Mouse (Mus musculus) heart, embryonic 10.5 days (tissue): Measurements from ENCODE around the gene Pask. TPM values are rescaled to one million over a fixed set of nuclear protein-coding genes. Genes with fewer than 3 reads are reported as not detected.
"Not testable (repeated sequence)": the region's sequence is repeated elsewhere in the genome, so short reads cannot be mapped to it uniquely, and the experiment has no call there.

Experiments used
- DNase-seq: peaks from one replicate; pipeline ENCODE4 v3.0.0-alpha.2; 2017; ENCODE audit warnings: low spot score
- H3K27ac ChIP-seq: fragments of 300-500 bp; sonication (generic); 2 replicates; pipeline ENCODE4 v1.5.1; 2016; ENCODE audit warnings: mild to moderate bottlenecking
- H3K27me3 ChIP-seq: fragments of 300-500 bp; sonication (generic); 2 replicates; pipeline ENCODE4 v1.6.1; 2016; ENCODE audit warnings: mild to moderate bottlenecking; ENCODE audit not compliant: poor library complexity, insufficient read depth, severe bottlenecking
- H3K36me3 ChIP-seq: fragments of 300-500 bp; sonication (generic); 2 replicates; pipeline ENCODE4 v1.6.1; 2016; ENCODE audit warnings: mild to moderate bottlenecking, moderate library complexity
- H3K4me1 ChIP-seq: fragments of 300-500 bp; sonication (generic); 2 replicates; pipeline ENCODE4 v1.6.1; 2016; ENCODE audit warnings: mild to moderate bottlenecking
- H3K4me3 ChIP-seq: fragments of 300-500 bp; sonication (generic); 2 replicates; pipeline ENCODE4 v1.5.1; 2016; ENCODE audit warnings: mild to moderate bottlenecking, moderate library complexity
- H3K9me3 ChIP-seq: fragments of 300-500 bp; sonication (generic); 2 replicates; pipeline ENCODE4 v1.6.1; 2016; ENCODE audit warnings: mild to moderate bottlenecking, moderate library complexity
- WGBS: fragments of 180-500 bp; shearing (Covaris S2); methylation state at CpG from one replicate; pipeline ENCODE4 v1.1.7; 2016; 5-methylcytosine and 5-hydroxymethylcytosine counted together
- polyA plus RNA-seq: library from polyadenylated mRNA; unstranded; fragments of >200 nt; fragmentation: Nextera tagmentation; extraction: Ambion mirVana; gene quantifications from 2 replicates; pipeline ENCODE4 v1.2.1, GENCODE M21; 2016

Gene Pask
- polyA plus RNA-seq, 1 experiment from 2014 or later, result 15.0 TPM

DNA sequence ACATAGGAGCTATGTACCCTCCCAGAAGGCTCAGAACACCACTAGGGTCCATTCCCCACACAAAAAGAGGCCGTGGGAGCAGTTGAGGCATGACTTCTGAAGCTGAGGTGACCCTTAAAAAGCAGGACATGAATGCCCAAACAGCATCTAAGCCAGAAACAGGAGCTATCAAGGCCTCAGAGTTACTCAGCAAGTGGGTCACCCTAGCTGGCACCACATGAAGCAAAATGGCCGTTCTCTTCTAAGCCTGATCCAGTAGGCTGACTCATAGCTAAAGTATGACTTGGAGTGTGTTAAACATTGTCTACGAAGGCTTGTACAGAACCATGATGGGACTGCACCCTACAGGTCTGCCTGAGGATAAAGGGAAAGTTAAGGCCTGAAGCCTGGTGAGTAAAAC is 16.8 kb downstream of the Pask start:
- peaks cover 78% of the 10 kb centered on the region for H3K36me3 ChIP-seq
- 83% methylated on average over 3 of the region's 3 CpGs for WGBS
- no peak overlapping the region for H3K27ac ChIP-seq
- H3K27me3 ChIP-seq, result no peaks in the 10 kb centered on the region
- H3K4me1 ChIP-seq, result no peaks in the 10 kb centered on the region
- no peak overlapping the region for H3K4me3 ChIP-seq
- no peak for DNase-seq
- H3K9me3 ChIP-seq, result no peaks in the 10 kb centered on the region

DNA sequence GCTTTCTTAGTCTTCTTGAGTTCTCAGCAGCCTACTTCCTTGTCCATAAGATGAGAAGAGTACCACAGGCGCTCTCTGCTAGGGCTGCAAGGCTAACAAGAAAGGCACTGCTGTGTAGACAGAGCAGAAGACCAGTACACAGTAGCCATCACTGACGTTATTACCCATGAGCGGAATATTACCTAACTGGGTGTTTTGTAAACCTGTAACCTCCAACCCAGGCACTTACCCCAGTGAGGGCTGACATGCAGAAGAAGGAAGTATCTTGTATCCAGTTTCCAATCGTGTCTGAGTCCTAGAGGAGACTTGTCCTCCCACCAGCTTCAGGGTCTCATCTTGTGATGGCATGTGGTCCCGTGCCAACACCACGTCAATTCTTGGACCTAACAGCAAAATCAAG is 19.3 kb downstream of the Pask start:
- no peak for DNase-seq
- Histone ChIP-seq H3K27me3 (no peaks in the 10 kb centered on the region), H3K4me3 (no peak overlapping the region), H3K27ac (no peak overlapping the region), H3K9me3 (no peaks in the 10 kb centered on the region), H3K4me1 (no peaks in the 10 kb centered on the region), H3K36me3 (peaks cover 83% of the 10 kb centered on the region)
- WGBS, result 91% methylated on average over 6 of the region's 6 CpGs

DNA sequence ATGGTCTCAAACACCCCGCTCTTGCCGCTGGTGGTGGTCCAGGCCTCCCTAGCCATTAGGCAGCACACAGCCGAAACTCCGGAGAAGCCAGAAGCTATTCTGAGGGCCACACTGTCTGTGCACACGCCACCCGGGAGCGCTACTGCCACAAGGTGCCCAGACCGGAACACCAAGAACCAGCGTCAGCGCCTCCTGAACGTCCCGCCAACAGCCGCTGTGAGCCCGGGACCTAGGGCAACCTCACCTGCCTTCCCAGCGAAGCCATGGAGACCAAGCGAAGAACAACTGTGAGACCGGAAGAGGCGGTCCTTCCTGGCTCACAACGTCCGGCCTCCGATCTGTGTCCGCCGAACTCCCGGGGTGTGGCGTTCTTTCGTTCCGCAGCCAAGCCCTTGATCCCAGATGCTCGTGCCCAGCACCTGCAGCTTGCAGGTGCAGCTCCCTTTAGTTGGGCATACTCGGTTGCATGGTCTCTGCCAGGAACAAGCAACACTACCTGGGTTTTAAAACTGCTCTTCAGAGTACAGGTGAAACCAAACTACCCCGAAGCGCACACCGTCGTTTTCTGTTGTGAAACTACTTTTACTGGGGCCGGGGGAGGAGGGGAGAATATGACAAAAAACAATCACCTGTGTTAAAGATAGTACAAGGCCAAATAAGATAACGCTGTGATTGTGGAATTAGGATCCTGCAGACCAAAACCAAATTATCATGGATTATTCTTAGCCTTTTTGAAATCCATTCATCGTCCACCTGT is 37.5 kb downstream of the Pask start, which contains the start of gene Mterf4:
Gene Mterf4 (minus strand): TSS at position 335 of the 757 bp plus-strand sequence.
- Histone ChIP-seq H3K36me3 (peaks cover 52% of the 10 kb centered on the region), H3K27me3 (no peaks in the 10 kb centered on the region), H3K27ac (peak within 1 kb of the TSS; percentile 89), H3K4me3 (peak within 1 kb of the TSS; percentile 87), H3K4me1 (peaks cover 6% of the 10 kb centered on the region), H3K9me3 (no peaks in the 10 kb centered on the region)
- WGBS, result 7% methylated on average over 36 of the region's 36 CpGs
- peak; percentile 91 for DNase-seq

DNA sequence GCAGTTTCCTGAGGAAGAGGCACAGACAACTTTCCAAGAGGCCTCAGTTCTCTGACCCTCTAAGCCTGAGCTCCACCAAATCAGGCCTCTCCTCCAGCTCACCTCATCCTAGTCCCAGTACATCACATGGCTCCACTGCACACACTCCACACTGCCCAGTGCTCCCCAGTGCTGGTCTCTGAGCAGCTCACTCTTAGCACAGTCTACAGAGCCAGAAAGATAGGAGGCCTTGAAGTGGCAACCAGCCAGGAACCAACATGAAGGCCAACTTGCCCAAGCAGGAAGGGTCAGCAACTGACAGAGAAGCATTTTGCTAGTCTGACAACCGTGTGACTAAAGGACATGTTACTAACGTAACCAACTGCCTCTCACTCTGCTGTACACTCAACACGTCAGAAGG is 42.7 kb downstream of the Pask start:
- Histone ChIP-seq H3K36me3 (peaks cover 86% of the 10 kb centered on the region), H3K27ac (no peak overlapping the region), H3K9me3 (no peaks in the 10 kb centered on the region), H3K4me1 (peaks cover 10% of the 10 kb centered on the region), H3K4me3 (no peak overlapping the region), H3K27me3 (no peaks in the 10 kb centered on the region)
- WGBS, result 91% methylated on average over 3 of the region's 3 CpGs
- no peak for DNase-seq

- Histone ChIP-seq H3K9me3 (no peaks in the 10 kb centered on the region), H3K4me1 (peaks cover 6% of the 10 kb centered on the region), H3K27ac (no peak overlapping the region), H3K4me3 (no peak overlapping the region), H3K27me3 (no peaks in the 10 kb centered on the region), H3K36me3 (peaks cover 87% of the 10 kb centered on the region)
- DNase-seq, result no peak
- 80% methylated on average over 4 of the region's 4 CpGs for WGBS
These were observed 43.5 kb downstream of the Pask start for GRCm38 (mm10) chr1:93299791-93300190.

DNA sequence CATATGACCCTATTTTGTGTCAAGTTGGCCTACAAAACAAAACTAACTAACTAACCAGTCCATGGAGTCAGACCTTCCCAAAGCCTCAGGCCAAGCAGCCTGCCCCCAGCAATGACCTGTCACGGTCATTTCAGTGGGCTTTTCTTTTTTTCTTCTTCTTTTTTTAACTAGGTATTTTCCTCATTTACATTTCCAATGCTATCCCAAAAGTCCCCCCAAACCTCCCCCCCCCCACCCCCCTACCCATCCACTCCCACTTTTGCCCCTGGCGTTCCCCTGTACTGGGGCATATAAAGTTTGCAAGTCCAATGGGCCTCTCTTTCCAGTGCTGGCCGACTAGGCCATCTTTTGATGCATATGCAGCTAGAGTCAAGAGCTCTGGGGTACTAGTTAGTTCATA is 48.8 kb downstream of the Pask start:
- H3K36me3 ChIP-seq, result peaks cover 35% of the 10 kb centered on the region
- not testable (repeated sequence) for H3K4me3 ChIP-seq, H3K4me1 ChIP-seq, H3K27ac ChIP-seq, H3K27me3 ChIP-seq, H3K9me3 ChIP-seq
- WGBS, result 92% methylated on average over 3 of the region's 3 CpGs
- DNase-seq, result peak; percentile 93

- H3K36me3 ChIP-seq, result peaks cover 14% of the 10 kb centered on the region
- no peaks in the 10 kb centered on the region for H3K4me1 ChIP-seq
- no peak overlapping the region for H3K4me3 ChIP-seq
- no peak for DNase-seq
- H3K9me3 ChIP-seq, result no peaks in the 10 kb centered on the region
- 73% methylated on average over 8 of the region's 8 CpGs for WGBS
- no peak overlapping the region for H3K27ac ChIP-seq
- H3K27me3 ChIP-seq, result no peaks in the 10 kb centered on the region
These were observed 51.3 kb downstream of the Pask start for GRCm38 (mm10) chr1:93292006-93292405.

DNA sequence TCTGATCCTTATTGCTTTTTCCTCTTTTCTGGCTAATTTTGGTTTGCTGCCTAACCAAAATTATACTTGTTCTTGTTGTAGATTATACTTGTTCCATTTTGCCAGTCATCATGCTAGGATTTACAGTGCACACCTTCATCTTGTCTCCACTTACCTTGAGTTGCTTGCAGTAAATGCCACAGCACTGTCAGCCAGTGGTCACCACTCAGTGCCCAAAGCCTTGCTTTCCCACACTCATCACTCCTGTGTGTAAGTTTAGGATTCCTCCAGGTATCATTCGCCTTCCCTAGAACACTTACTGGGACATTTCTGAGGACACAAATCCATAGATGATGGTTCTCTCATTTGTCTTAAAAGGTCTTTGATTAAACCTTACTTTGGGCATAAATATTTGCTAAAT is 51.7 kb downstream of the Pask start:
- no peaks in the 10 kb centered on the region for H3K4me1 ChIP-seq
- DNase-seq, result no peak
- H3K36me3 ChIP-seq, result peaks cover 10% of the 10 kb centered on the region
- H3K9me3 ChIP-seq, result no peaks in the 10 kb centered on the region
- no peak overlapping the region for H3K27ac ChIP-seq
- H3K27me3 ChIP-seq, result no peaks in the 10 kb centered on the region
- no peak overlapping the region for H3K4me3 ChIP-seq
- 90% methylated on average over 1 of the region's 1 CpGs for WGBS

DNA sequence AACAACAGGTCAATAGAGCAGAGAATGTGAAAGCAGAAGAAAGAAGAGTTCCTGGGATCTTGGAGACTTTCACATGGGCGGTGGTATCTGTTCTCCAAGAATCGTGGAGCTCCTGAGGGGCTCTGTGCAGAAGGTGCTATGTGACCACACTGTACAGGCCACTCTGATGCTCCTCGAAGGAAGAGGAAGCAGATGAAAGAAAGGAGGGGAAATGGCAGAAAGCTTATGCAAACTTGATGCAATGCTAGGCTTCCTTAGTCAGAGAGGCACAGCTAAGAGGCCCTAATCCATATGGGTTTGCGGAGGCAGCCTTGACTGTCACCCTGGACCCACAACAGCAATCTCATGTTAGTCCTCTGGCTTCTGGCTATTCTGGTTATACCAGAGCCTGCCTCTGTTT is 52.3 kb downstream of the Pask start:
- no peak overlapping the region for H3K27ac ChIP-seq
- no peaks in the 10 kb centered on the region for H3K9me3 ChIP-seq
- H3K36me3 ChIP-seq, result peaks cover 5% of the 10 kb centered on the region; the same call in 1 of the 2 replicates
- H3K4me3 ChIP-seq, result no peak overlapping the region
- 80% methylated on average over 4 of the region's 4 CpGs for WGBS
- H3K27me3 ChIP-seq, result no peaks in the 10 kb centered on the region
- DNase-seq, result no peak
- no peaks in the 10 kb centered on the region for H3K4me1 ChIP-seq

DNA sequence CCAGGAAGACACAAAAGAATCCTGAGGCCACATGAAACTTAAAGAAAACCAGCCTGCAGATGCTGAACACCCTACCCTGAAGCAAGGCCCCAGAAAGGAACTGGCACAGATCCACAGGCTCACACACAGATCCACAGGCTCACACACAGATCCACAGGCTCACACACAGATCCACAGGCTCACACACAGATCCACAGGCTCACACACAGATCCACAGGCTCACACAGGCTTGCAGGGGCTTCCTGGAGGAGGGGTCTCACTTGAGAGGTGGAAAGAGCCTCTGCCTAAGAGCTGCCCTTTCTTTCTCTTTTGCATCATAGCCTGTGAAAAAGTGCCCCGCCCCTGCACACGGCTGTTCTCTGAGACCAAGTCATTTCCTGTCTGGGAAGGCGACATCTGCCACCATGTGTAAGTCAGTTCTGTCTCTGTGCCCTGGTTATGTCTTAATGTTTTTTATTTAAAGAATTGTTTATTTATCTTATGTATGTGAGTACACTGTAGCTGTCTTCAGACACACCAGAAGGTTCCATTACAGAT is 53.5 kb downstream of the Pask start:
- no peaks in the 10 kb centered on the region for H3K36me3 ChIP-seq
- no peak overlapping the region for H3K27ac ChIP-seq
- no peaks in the 10 kb centered on the region for H3K4me1 ChIP-seq
- WGBS, result 64% methylated on average over 3 of the region's 3 CpGs
- H3K9me3 ChIP-seq, result no peaks in the 10 kb centered on the region
- H3K4me3 ChIP-seq, result no peak overlapping the region
- H3K27me3 ChIP-seq, result no peaks in the 10 kb centered on the region
- no peak for DNase-seq

DNA sequence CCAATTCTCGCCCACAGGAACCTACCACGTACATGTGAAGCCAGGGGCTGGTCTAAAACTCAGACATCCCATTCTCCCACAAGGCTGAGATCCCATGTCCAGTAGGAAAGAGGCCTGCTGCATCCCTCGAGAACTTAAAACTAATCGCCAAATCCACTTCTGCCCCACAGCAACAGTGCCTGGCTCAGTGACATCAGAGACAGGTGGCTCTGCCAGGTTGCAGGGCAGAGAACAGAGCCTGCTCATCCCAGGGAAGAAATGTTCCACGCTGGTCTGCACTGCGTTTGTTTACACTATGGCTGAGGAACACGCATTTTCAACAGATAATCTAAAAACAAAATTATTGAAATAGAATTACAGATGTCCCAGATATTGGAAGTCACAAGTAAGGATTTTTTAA is 66.2 kb downstream of the Pask start:
- H3K9me3 ChIP-seq, result no peaks in the 10 kb centered on the region
- H3K4me1 ChIP-seq, result peaks cover 3% of the 10 kb centered on the region; the same call in 1 of the 2 replicates
- H3K36me3 ChIP-seq, result no peaks in the 10 kb centered on the region
- H3K27me3 ChIP-seq, result peaks cover 10% of the 10 kb centered on the region
- WGBS, result 72% methylated on average over 7 of the region's 7 CpGs
- H3K27ac ChIP-seq, result no peak overlapping the region
- no peak for DNase-seq
- no peak overlapping the region for H3K4me3 ChIP-seq

GRCm38 (mm10) chr1:93275561-93275960 is 67.7 kb downstream of the Pask start:
- H3K9me3 ChIP-seq, result no peaks in the 10 kb centered on the region
- H3K27me3 ChIP-seq, result no peaks in the 10 kb centered on the region
- H3K4me1 ChIP-seq, result peaks cover 3% of the 10 kb centered on the region; the same call in 1 of the 2 replicates
- no peak for DNase-seq
- H3K36me3 ChIP-seq, result no peaks in the 10 kb centered on the region
- H3K27ac ChIP-seq, result no peak overlapping the region
- no peak overlapping the region for H3K4me3 ChIP-seq
- WGBS, result 77% methylated on average over 6 of the region's 6 CpGs

DNA sequence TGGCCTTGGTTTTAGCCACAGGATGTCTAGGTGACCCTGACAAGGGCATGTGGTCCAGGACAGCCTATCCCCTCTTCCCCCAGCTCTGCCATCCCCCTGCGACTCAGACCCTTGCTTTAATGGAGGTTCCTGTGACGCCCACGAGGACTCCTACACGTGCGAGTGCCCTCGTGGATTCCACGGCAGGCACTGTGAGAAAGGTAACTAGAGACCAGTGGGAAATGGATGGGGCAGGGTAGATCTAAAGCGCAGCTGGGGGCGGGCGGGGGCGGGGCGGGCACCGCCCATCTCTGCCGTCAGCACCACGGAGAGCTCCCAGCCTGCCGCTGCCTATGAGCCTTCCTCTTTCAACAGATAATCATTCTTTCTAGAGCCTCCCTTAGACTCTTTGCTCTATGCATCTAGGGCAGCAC is 70.9 kb downstream of the Pask start:
- no peak overlapping the region for H3K27ac ChIP-seq
- no peaks in the 10 kb centered on the region; the same call in 1 of the 2 replicates for H3K27me3 ChIP-seq
- H3K4me1 ChIP-seq, result peaks cover 3% of the 10 kb centered on the region; the same call in 1 of the 2 replicates
- WGBS, result 3% methylated on average over 16 of the region's 16 CpGs
- no peak overlapping the region for H3K4me3 ChIP-seq
- no peak for DNase-seq
- H3K36me3 ChIP-seq, result no peaks in the 10 kb centered on the region
- H3K9me3 ChIP-seq, result no peaks in the 10 kb centered on the region
